Mouse (Mus musculus) forebrain, embryonic 15.5 days (tissue): Measurements from ENCODE around the gene Rundc3a. TPM values are rescaled to one million over a fixed set of nuclear protein-coding genes. Genes with fewer than 3 reads are reported as not detected.

Experiments used
- ATAC-seq: fragments of 200-750 bp; cut with Nextera tagmentation; replicated peaks from 2 replicates; pipeline ENCODE4 v1.8.0; 2017; ENCODE audit warnings: mild to moderate bottlenecking, moderate TSS enrichment, moderate library complexity
- H3K27ac ChIP-seq: fragments of 300-500 bp; sonication (generic); replicated peaks from 2 replicates; pipeline ENCODE4 v1.5.1; 2015; ENCODE audit warnings: mild to moderate bottlenecking, inconsistent platforms
- H3K27me3 ChIP-seq: fragments of 300-500 bp; sonication (generic); 2 replicates; pipeline ENCODE4 v1.6.1; 2015; ENCODE audit warnings: inconsistent platforms
- H3K36me3 ChIP-seq: fragments of 300-500 bp; sonication (generic); 2 replicates; pipeline ENCODE4 v1.6.1; 2015; ENCODE audit warnings: mild to moderate bottlenecking, inconsistent platforms
- H3K4me1 ChIP-seq: fragments of 300-500 bp; sonication (generic); 2 replicates; pipeline ENCODE4 v1.6.1; 2015; ENCODE audit warnings: inconsistent platforms
- H3K4me2 ChIP-seq: fragments of 300-500 bp; sonication (generic); replicated peaks from 2 replicates; pipeline ENCODE4 v1.6.1; 2015; ENCODE audit warnings: mild to moderate bottlenecking, inconsistent platforms
- H3K4me3 ChIP-seq: fragments of 300-500 bp; sonication (generic); 2 replicates; pipeline ENCODE4 v1.5.1; 2015; ENCODE audit warnings: mild to moderate bottlenecking, inconsistent platforms
- H3K9ac ChIP-seq: fragments of 300-500 bp; sonication (generic); replicated peaks from 2 replicates; pipeline ENCODE4 v1.6.1; 2015; ENCODE audit warnings: mild to moderate bottlenecking, inconsistent platforms
- H3K9me3 ChIP-seq: fragments of 300-500 bp; sonication (generic); 2 replicates; pipeline ENCODE4 v1.6.1; 2016; ENCODE audit warnings: inconsistent platforms
- WGBS: fragments of 180-500 bp; shearing (Covaris S2); methylation state at CpG from one replicate; pipeline ENCODE4 v1.1.7; 2015; ENCODE audit warnings: mixed read lengths; 5-methylcytosine and 5-hydroxymethylcytosine counted together
- polyA plus RNA-seq: library from polyadenylated mRNA; unstranded; fragments of >200 nt; fragmentation: Nextera tagmentation; extraction: Ambion mirVana; gene quantifications from 2 replicates; pipeline ENCODE4 v1.2.1, GENCODE M21; 2015

The Rundc3a gene
- polyA plus RNA-seq, 1 experiment from 2014 or later = 149 TPM

DNA sequence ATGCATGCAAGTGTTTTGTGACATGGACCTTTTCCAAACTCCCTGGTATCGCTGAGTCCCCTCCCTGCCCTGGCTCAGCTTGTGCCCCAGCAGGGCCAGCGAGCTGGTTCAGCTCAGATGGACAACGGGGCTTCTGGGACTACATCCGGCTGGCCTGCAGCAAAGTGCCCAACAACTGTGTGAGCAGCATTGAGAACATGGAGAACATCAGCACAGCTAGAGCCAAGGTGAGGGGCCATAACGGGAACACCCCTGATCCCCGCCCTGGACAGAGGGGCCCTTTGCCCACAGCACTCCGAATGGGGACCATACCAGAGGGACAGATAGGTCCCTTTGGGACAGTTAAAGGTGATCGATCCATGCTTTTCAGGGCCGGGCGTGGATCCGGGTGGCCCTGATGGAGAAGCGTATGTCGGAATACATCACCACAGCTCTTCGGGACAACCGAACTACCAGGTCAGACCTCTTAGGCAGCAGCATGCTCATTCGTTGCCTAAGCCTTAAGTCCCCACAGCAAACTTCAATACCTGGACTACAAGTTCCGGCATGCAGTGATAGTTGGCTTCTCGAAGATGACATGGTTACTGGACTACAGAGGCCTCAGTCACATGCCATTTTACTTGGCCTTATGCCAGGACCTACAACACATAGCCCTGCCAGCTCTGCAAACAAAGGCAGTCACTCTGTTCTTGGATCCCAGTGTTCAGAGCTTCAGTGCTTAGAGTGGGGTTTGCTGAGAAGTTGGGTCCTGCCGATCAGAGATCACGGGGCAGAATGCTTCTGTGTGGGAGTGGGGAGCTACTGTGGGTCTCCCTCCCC, 5.0 kb downstream of the Rundc3a start:
- Histone ChIP-seq H3K9me3 (no peaks in the 10 kb centered on the region), H3K36me3 (peaks cover 50% of the 10 kb centered on the region), H3K27me3 (0 out of 2 replicates have a peak, but pooled peaks cover 6% of the 10 kb centered on the region), H3K27ac (no peak overlapping the region), H3K4me3 (no peak overlapping the region), H3K4me1 (peaks cover 60% of the 10 kb centered on the region), H3K9ac (no peak overlapping the region), H3K4me2 (no peak overlapping the region)
- WGBS = 80% methylated on average over 20 of the region's 20 CpGs
- ATAC-seq = no peak

- Histone ChIP-seq H3K4me2 (no peak overlapping the region), H3K4me3 (no peak overlapping the region), H3K9me3 (no peaks in the 10 kb centered on the region), H3K9ac (0 out of 2 replicates have a peak overlapping the region, but pooled peaks have one; percentile 27), H3K27ac (no peak overlapping the region), H3K4me1 (peaks cover 55% of the 10 kb centered on the region), H3K27me3 (0 out of 2 replicates have a peak, but pooled peaks cover 6% of the 10 kb centered on the region), H3K36me3 (peaks cover 57% of the 10 kb centered on the region)
- ATAC-seq = no peak
- 24% methylated on average over 15 of the region's 15 CpGs for WGBS
Observed at GRCm38 (mm10) chr11:102399107-102399506, 5.9 kb downstream of the Rundc3a start.

GRCm38 (mm10) chr11:102399610-102400072, 6.4 kb downstream of the Rundc3a start:
- H3K9ac ChIP-seq = no peak overlapping the region

GRCm38 (mm10) chr11:102400513-102401084, 7.4 kb downstream of the Rundc3a start:
- WGBS = 31% methylated on average over 12 of the region's 12 CpGs
- no peak overlapping the region for H3K9ac ChIP-seq
- no peak; the same call in 1 of the 2 replicates for ATAC-seq

More at GRCm38 (mm10) chr11:102399610-102400072, 6.4 kb downstream of the Rundc3a start:
- 0 out of 2 replicates have a peak overlapping the region, but pooled peaks have one; percentile 2 for H3K27ac ChIP-seq
- peaks cover 53% of the 10 kb centered on the region for H3K4me1 ChIP-seq
- H3K36me3 ChIP-seq = peaks cover 63% of the 10 kb centered on the region
- no peak overlapping the region for H3K4me3 ChIP-seq
- H3K9me3 ChIP-seq = no peaks in the 10 kb centered on the region
- ATAC-seq = no peak
- WGBS = 5% methylated on average over 34 of the region's 34 CpGs
- H3K4me2 ChIP-seq = no peak overlapping the region
- H3K27me3 ChIP-seq = 0 out of 2 replicates have a peak, but pooled peaks cover 6% of the 10 kb centered on the region

GRCm38 (mm10) chr11:102401898-102402500, 8.8 kb downstream of the Rundc3a start:
- no peak overlapping the region for H3K9ac ChIP-seq
- no peak overlapping the region for H3K4me2 ChIP-seq
- no peak overlapping the region for H3K27ac ChIP-seq
- H3K4me1 ChIP-seq = peaks cover 51% of the 10 kb centered on the region
- no peaks in the 10 kb centered on the region for H3K9me3 ChIP-seq
- 54% methylated on average over 12 of the region's 12 CpGs for WGBS
- peaks cover 64% of the 10 kb centered on the region for H3K36me3 ChIP-seq
- no peak for ATAC-seq
- H3K27me3 ChIP-seq = 0 out of 2 replicates have a peak, but pooled peaks cover 6% of the 10 kb centered on the region
- H3K4me3 ChIP-seq = no peak overlapping the region

More at GRCm38 (mm10) chr11:102400513-102401084, 7.4 kb downstream of the Rundc3a start:
- Histone ChIP-seq H3K27me3 (0 out of 2 replicates have a peak, but pooled peaks cover 6% of the 10 kb centered on the region), H3K4me3 (no peak overlapping the region), H3K9me3 (no peaks in the 10 kb centered on the region), H3K4me2 (no peak overlapping the region), H3K36me3 (peaks cover 64% of the 10 kb centered on the region), H3K4me1 (peaks cover 51% of the 10 kb centered on the region), H3K27ac (no peak overlapping the region)

GRCm38 (mm10) chr11:102403657-102404056, 10.5 kb downstream of the Rundc3a start:
- H3K27ac ChIP-seq = no peak overlapping the region
- H3K4me1 ChIP-seq = peaks cover 45% of the 10 kb centered on the region
- H3K9ac ChIP-seq = no peak overlapping the region
- no peak overlapping the region for H3K4me3 ChIP-seq
- H3K27me3 ChIP-seq = 0 out of 2 replicates have a peak, but pooled peaks cover 6% of the 10 kb centered on the region
- no peak for ATAC-seq
- H3K36me3 ChIP-seq = peaks cover 57% of the 10 kb centered on the region
- WGBS = 94% methylated on average over 11 of the region's 11 CpGs
- no peaks in the 10 kb centered on the region for H3K9me3 ChIP-seq
- H3K4me2 ChIP-seq = no peak overlapping the region

- Histone ChIP-seq H3K27me3 (0 out of 2 replicates have a peak, but pooled peaks cover 5% of the 10 kb centered on the region), H3K9me3 (no peaks in the 10 kb centered on the region), H3K9ac (no peak overlapping the region), H3K4me1 (peaks cover 46% of the 10 kb centered on the region), H3K36me3 (peaks cover 51% of the 10 kb centered on the region), H3K4me2 (no peak overlapping the region), H3K27ac (no peak overlapping the region), H3K4me3 (no peak overlapping the region)
- ATAC-seq = no peak
- 88% methylated on average over 18 of the region's 18 CpGs for WGBS
Observed at GRCm38 (mm10) chr11:102404161-102405010, 11.2 kb downstream of the Rundc3a start.

DNA sequence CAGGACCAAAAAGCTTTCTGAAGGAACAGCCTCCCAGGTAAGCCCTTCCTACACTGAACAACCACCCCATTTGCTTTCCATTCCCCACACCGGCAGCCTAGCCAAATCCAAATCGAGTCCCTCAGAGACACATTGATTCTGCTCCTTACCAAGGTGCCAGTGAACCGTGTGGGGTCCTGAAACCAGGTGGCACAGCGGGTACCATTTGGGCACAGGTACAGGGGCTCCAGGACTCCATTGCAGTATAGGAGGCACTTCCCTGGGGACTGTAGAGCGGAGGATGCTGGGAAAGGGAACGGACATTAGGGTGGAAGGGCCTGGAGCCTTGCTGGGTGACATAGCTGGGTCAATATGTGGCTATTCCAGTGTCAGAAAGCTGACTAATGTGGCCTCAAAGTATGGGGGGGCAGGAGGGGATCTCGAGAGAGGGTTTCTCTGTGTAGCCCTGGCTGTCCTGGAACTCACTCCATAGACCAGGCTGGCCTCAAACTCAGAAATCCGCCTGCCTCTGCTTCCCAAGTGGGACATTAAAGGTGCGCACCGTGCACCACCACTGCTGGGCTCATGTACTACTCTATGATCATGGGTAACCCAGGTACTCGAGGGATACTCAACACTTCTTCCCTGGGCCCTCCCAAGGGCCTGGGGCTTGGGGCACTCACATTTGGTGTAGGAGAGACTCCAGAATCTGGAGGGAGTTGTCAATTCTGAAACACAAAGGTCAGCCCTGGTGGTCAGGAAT, 12.5 kb downstream of the Rundc3a start:
- Histone ChIP-seq H3K4me1 (peaks cover 39% of the 10 kb centered on the region), H3K4me3 (peak overlapping the region; percentile 89), H3K9ac (0 out of 2 replicates have a peak overlapping the region, but pooled peaks have one; percentile 89), H3K27me3 (no peaks in the 10 kb centered on the region), H3K4me2 (peak overlapping the region; percentile 96; the same call in 1 of the 2 replicates), H3K9me3 (no peaks in the 10 kb centered on the region), H3K27ac (no peak overlapping the region), H3K36me3 (peaks cover 38% of the 10 kb centered on the region)
- 87% methylated on average over 11 of the region's 11 CpGs for whole genome bisulfite sequencing
- no peak for ATAC-seq

- peak overlapping the region; percentile 89 for H3K9ac ChIP-seq
- H3K4me1 ChIP-seq = peaks cover 40% of the 10 kb centered on the region
- ATAC-seq = no peak
- 11% methylated on average over 3 of the region's 3 CpGs for WGBS
- peak overlapping the region; percentile 89 for H3K4me3 ChIP-seq
- H3K9me3 ChIP-seq = no peaks in the 10 kb centered on the region
- H3K27ac ChIP-seq = no peak overlapping the region
- peak overlapping the region; percentile 96 for H3K4me2 ChIP-seq
- H3K36me3 ChIP-seq = peaks cover 31% of the 10 kb centered on the region
- H3K27me3 ChIP-seq = no peaks in the 10 kb centered on the region
Observed at GRCm38 (mm10) chr11:102406401-102406800, 13.2 kb downstream of the Rundc3a start.

- Histone ChIP-seq H3K27ac (peak overlapping the region; percentile 86), H3K9ac (peak overlapping the region; percentile 89), H3K4me3 (peak overlapping the region; percentile 89), H3K27me3 (no peaks in the 10 kb centered on the region), H3K4me2 (peak overlapping the region; percentile 96), H3K36me3 (peaks cover 24% of the 10 kb centered on the region), H3K4me1 (peaks cover 43% of the 10 kb centered on the region), H3K9me3 (no peaks in the 10 kb centered on the region)
- peak; percentile 66 for ATAC-seq
- under 1% methylated on average over 85 of the region's 85 CpGs for WGBS
Observed at GRCm38 (mm10) chr11:102406900-102407833, 14.0 kb downstream of the Rundc3a start.
